Mouse (Mus musculus) erythroblast, embryonic 14.5 days (primary cell): ENCODE results near the gene Esyt1. TPM values are rescaled to one million over a fixed set of nuclear protein-coding genes. Genes with fewer than 3 reads are reported as not detected.

Experiments
- H3K27me3 ChIP-seq: 2 replicates; pipeline ENCODE4 v1.6.1; 2012; ENCODE audit warnings: inconsistent platforms; ENCODE audit not compliant: control insufficient read depth
- H3K36me3 ChIP-seq: 2 replicates; pipeline ENCODE4 v1.6.1; 2012; ENCODE audit warnings: mild to moderate bottlenecking, inconsistent platforms; ENCODE audit not compliant: control insufficient read depth
- H3K4me1 ChIP-seq: 2 replicates; pipeline ENCODE4 v1.6.1; 2012; ENCODE audit warnings: inconsistent platforms; ENCODE audit not compliant: control insufficient read depth
- H3K4me3 ChIP-seq: replicated peaks from 2 replicates; pipeline ENCODE3; 2012; ENCODE audit warnings: moderate library complexity, mild to moderate bottlenecking, inconsistent platforms
- H3K9me3 ChIP-seq: 2 replicates; pipeline ENCODE4 v1.6.1; 2012; ENCODE audit warnings: low read length, inconsistent platforms, mixed read lengths; ENCODE audit not compliant: control insufficient read depth
- GATA1 ChIP-seq: IDR thresholded peaks from 2 replicates; pipeline ENCODE4 v1.6.1; 2012; ENCODE audit warnings: low read length, inconsistent platforms, mixed read lengths
- TAL1 ChIP-seq: IDR thresholded peaks from 3 replicates; pipeline ENCODE4 v1.6.1; 2012; ENCODE audit warnings: low read length, inconsistent platforms, mixed read lengths
- polyA plus RNA-seq: library from polyadenylated mRNA; stranded (reverse); fragments of >175 nt; gene quantifications from 2 replicates; pipeline ENCODE4 v1.2.3, GENCODE M21; 2012

Gene Esyt1
- polyA plus RNA-seq, 1 experiment: 2.7 TPM

DNA sequence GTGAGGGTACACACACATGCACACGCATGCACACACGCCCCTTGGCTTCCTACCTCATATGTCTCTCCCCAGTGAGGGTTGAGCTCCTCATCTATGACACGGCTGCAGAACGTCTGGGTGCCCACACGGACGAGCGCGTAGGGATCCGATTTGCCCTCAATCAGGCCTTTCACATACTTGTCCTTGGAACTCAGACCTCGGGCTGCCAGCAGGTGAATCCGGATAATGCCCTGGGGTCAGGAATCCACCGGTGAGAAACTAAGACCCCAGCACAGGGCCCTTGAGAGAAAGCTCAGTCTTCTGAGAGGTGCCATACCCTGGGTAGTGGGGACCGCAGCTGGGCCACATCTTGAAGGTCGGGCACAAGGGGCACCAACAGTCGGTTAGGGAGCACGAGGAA, 5.1 kb downstream of the Esyt1 start:
- Histone ChIP-seq H3K4me1 (peaks cover 44% of the 10 kb centered on the region), H3K4me3 (no peak overlapping the region), H3K27me3 (peaks cover 8% of the 10 kb centered on the region), H3K36me3 (peaks cover 69% of the 10 kb centered on the region), H3K9me3 (no peaks in the 10 kb centered on the region)
- no peak for TF ChIP-seq GATA1
- no peak for TF ChIP-seq TAL1

DNA sequence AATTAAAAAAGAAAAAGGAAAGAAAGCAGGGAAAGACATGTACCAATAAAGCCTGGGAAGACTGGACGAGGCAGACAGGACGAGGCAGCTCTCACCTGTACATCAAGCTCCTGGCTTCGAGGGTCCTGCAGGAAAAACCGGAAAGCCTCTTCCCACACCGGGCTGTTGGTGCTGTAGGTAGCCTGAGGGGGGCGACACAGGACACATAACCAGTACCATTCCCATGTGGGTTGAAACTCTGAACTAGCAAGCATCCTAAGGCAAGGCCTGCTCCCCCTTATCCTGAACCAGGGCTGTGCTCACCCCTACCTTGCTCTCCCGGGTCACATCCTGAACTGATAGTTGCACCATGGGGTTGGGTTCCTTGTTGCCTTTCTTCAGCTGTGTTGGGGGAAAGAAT, 6.8 kb downstream of the Esyt1 start:
- H3K9me3 ChIP-seq: no peaks in the 10 kb centered on the region
- H3K4me3 ChIP-seq: no peak overlapping the region
- H3K4me1 ChIP-seq: peaks cover 35% of the 10 kb centered on the region
- H3K36me3 ChIP-seq: peaks cover 80% of the 10 kb centered on the region
- no peaks in the 10 kb centered on the region for H3K27me3 ChIP-seq
- TF ChIP-seq TAL1 (no peak), GATA1 (no peak)

- Histone ChIP-seq H3K36me3 (peaks cover 80% of the 10 kb centered on the region), H3K4me3 (no peak overlapping the region), H3K4me1 (peaks cover 36% of the 10 kb centered on the region), H3K27me3 (no peaks in the 10 kb centered on the region), H3K9me3 (no peaks in the 10 kb centered on the region)
- peak; percentile 69 for TF ChIP-seq GATA1
- TF ChIP-seq TAL1: no peak
These were observed 9.0 kb downstream of the Esyt1 start for GRCm38 (mm10) chr10:128516677-128517076.

DNA sequence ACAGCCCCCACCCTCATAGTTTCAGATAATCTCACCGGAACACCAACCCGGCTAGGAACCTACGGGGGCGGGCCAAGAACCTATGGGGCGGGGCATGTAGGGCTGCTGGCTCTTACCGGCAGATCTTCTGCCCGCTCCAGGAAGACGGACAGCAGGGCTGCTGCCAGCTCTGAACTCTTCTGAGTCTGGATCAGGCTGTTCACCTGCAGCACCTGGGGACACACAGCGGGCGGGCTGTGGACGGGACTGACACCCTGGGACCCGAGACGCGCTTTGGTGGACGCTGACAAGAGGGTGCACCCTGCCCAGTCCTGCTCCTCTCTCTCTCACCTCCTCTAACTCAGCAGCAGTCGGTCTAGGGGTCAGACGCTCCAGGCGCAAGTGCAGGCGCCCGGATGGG, 9.6 kb downstream of the Esyt1 start:
- no peaks in the 10 kb centered on the region for H3K9me3 ChIP-seq
- peaks cover 79% of the 10 kb centered on the region for H3K36me3 ChIP-seq
- H3K4me3 ChIP-seq: peak overlapping the region; percentile 15
- H3K27me3 ChIP-seq: no peaks in the 10 kb centered on the region
- TF ChIP-seq GATA1 (no peak), TAL1 (no peak)
- peaks cover 43% of the 10 kb centered on the region for H3K4me1 ChIP-seq

DNA sequence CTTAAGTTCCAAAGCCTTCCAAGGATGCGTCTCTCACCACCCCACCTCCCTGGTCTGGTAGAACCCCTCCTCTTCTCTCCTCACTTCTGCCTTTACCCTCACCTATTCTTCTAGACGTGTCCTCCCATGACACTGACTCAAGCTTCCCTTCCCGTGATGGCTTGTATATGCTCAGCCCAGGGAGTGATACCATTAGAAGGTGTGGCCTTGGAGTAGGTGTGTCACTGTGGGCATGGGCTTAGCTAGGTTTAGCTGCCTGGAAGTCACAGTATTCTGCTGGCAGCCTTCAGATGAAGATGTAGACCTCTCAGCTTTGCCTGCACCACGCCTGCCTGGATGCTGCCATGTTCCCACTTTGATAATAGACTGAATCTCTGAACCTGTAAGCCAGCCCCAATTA, 10.6 kb downstream of the Esyt1 start:
- H3K36me3 ChIP-seq: peaks cover 78% of the 10 kb centered on the region
- H3K9me3 ChIP-seq: no peaks in the 10 kb centered on the region
- H3K4me1 ChIP-seq: peaks cover 51% of the 10 kb centered on the region
- no peak overlapping the region for H3K4me3 ChIP-seq
- no peaks in the 10 kb centered on the region for H3K27me3 ChIP-seq
- TF ChIP-seq TAL1: no peak
- no peak for TF ChIP-seq GATA1

GRCm38 (mm10) chr10:128511761-128512160, 13.9 kb downstream of the Esyt1 start:
- no peaks in the 10 kb centered on the region for H3K27me3 ChIP-seq
- H3K36me3 ChIP-seq: peaks cover 58% of the 10 kb centered on the region
- H3K4me3 ChIP-seq: no peak overlapping the region
- TF ChIP-seq GATA1 (no peak), TAL1 (no peak)
- peaks cover 41% of the 10 kb centered on the region for H3K4me1 ChIP-seq
- H3K9me3 ChIP-seq: no peaks in the 10 kb centered on the region

DNA sequence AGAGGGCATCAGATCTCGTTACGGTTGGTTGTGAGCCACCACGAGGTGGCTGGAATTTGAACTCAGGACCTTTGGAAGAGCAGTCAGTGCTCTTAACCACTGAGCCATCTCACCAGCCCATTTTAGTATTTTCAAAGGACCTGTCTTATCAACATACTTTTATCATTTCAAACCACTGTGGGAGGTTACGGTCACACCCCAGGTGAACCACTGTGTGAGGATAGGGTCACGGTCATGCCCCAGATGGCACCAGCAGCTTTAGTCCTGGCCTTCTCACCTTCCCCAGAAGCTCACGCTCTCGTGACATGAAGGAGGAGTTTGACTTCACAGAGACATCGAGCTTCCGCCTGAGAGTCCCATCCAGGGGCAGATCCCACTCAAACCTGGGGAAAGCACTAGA, 14.5 kb downstream of the Esyt1 start:
- Histone ChIP-seq H3K27me3 (no peaks in the 10 kb centered on the region), H3K36me3 (peaks cover 52% of the 10 kb centered on the region), H3K4me1 (peaks cover 35% of the 10 kb centered on the region), H3K4me3 (no peak overlapping the region), H3K9me3 (no peaks in the 10 kb centered on the region)
- TF ChIP-seq TAL1 (no peak), GATA1 (no peak)

DNA sequence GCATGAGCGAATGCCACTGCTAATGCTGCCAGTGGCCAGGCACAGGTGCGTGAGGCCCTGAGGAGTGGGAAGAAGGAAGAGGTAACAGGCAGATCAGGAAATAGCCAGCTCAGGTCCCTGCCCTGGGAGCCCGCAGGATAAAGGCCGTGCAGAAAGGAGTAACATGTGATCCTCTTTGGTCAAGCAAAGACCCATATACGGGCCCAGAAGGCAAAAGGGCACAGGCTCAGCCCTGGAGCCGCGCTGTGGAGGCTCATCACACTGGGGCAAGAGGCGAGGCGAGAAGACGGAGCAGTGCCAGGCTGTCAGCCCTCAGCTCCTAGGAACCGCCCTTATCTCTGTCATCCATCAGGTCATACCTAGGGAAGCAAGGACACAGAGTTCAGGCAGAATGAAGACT, 15.4 kb downstream of the Esyt1 start:
- Histone ChIP-seq H3K4me1 (peaks cover 29% of the 10 kb centered on the region), H3K9me3 (peaks cover 2% of the 10 kb centered on the region; the same call in 1 of the 2 replicates), H3K36me3 (peaks cover 48% of the 10 kb centered on the region), H3K4me3 (no peak overlapping the region), H3K27me3 (no peaks in the 10 kb centered on the region)
- no peak for TF ChIP-seq TAL1
- peak; percentile 31; the same call in 1 of the 2 replicates for TF ChIP-seq GATA1

DNA sequence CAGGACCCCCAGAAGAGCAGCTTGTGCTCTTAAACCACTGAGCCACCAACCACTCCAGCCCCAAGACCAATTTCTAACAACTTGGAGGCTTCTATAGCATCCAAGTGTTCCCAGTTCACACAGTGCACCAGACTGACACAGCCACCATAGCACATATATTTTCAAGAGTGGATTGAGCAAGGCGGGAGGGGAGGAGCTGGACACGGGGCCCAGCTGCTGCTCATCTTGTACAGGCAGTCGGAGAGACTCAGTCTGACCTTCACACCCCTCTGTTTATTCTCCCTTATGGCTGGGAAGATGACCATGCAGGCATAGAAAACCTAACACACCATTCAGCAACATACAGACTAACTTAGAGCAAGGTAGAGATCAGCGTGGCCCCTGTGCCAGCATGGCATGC, 15.8 kb downstream of the Esyt1 start:
- H3K27me3 ChIP-seq: no peaks in the 10 kb centered on the region
- H3K4me3 ChIP-seq: no peak overlapping the region
- TF ChIP-seq TAL1: no peak
- no peak for TF ChIP-seq GATA1
- peaks cover 43% of the 10 kb centered on the region for H3K36me3 ChIP-seq
- peaks cover 2% of the 10 kb centered on the region; the same call in 1 of the 2 replicates for H3K9me3 ChIP-seq
- H3K4me1 ChIP-seq: peaks cover 29% of the 10 kb centered on the region

GRCm38 (mm10) chr10:128509203-128509602, 16.5 kb downstream of the Esyt1 start:
- TF ChIP-seq TAL1 (no peak), GATA1 (no peak)
- Histone ChIP-seq H3K4me3 (no peak overlapping the region), H3K9me3 (peaks cover 2% of the 10 kb centered on the region; the same call in 1 of the 2 replicates), H3K36me3 (peaks cover 45% of the 10 kb centered on the region), H3K27me3 (no peaks in the 10 kb centered on the region), H3K4me1 (peaks cover 34% of the 10 kb centered on the region)
